Mouse (Mus musculus) cortical plate, adult 2 months (tissue): Measurements from ENCODE around the gene Morn1.

Experiments
- CTCF ChIP-seq: fragments of 200-500 bp; IDR thresholded peaks from 2 replicates; pipeline ENCODE4 v1.5.1; 2011; ENCODE audit warnings: mild to moderate bottlenecking, control low read depth, low read length; ENCODE audit not compliant: insufficient read depth; ENCODE audit errors: extremely low read depth
- POLR2A ChIP-seq: fragments of 200-500 bp; IDR thresholded peaks from 2 replicates; pipeline ENCODE4 v1.6.1; 2011; ENCODE audit warnings: mild to moderate bottlenecking, low read length, control low read depth; ENCODE audit not compliant: insufficient read depth; ENCODE audit errors: extremely low read depth

- TF ChIP-seq POLR2A: no peak
- TF ChIP-seq CTCF: no peak
Measured at GRCm38 (mm10) chr4:155170614-155171212, 84.3 kb downstream of the Morn1 start.
